Mouse (Mus musculus) myocyte (in vitro differentiated cells): Measurements from ENCODE around the gene Wfikkn2. TPM values are rescaled to one million over a fixed set of nuclear protein-coding genes. Genes with fewer than 3 reads are reported as not detected.

ENCODE experiments used
- H3K27me3 ChIP-seq: one replicate; pipeline ENCODE4 v1.6.1; 2011; ENCODE audit not compliant: control insufficient read depth, insufficient read depth, insufficient read length
- H3K36me3 ChIP-seq: one replicate; pipeline ENCODE4 v1.6.1; 2011; ENCODE audit not compliant: control insufficient read depth, insufficient read depth
- H3K4me2 ChIP-seq: one replicate; pipeline ENCODE4 v1.6.1; 2011; ENCODE audit warnings: low read depth, control low read depth
- H3K4me3 ChIP-seq: one replicate; pipeline ENCODE4 v1.5.1; 2011; ENCODE audit warnings: mild to moderate bottlenecking, control low read depth, moderate library complexity
- H3K79me2 ChIP-seq: one replicate; pipeline ENCODE4 v1.6.1; 2011; ENCODE audit not compliant: control insufficient read depth, insufficient read depth
- H3ac ChIP-seq: one replicate; pipeline ENCODE4 v1.6.1; 2011; ENCODE audit not compliant: control insufficient read depth, insufficient read length
- CEBPB ChIP-seq: IDR thresholded peaks from 2 replicates; pipeline ENCODE4 v1.6.1; 2011; ENCODE audit warnings: mild to moderate bottlenecking, moderate library complexity; ENCODE audit not compliant: poor library complexity, insufficient read depth, severe bottlenecking
- E2F4 ChIP-seq: IDR thresholded peaks from one replicate; pipeline ENCODE4 v1.6.1; 2011; ENCODE audit warnings: mild to moderate bottlenecking, control low read depth, moderate library complexity; ENCODE audit not compliant: insufficient read depth
- MAX ChIP-seq: IDR thresholded peaks from one replicate; pipeline ENCODE4 v1.6.1; 2011; ENCODE audit warnings: low read depth, mild to moderate bottlenecking, control low read depth
- MYOD1 ChIP-seq, 3 experiments: IDR thresholded peaks; one replicate each; pipeline ENCODE4 v1.6.1; 2011; ENCODE audit warnings: control low read depth in 2 of 3, low read depth in 2 of 3, mild to moderate bottlenecking in 2 of 3, moderate library complexity in 1 of 3; ENCODE audit not compliant: insufficient read length in 2 of 3, control insufficient read depth in 1 of 3
- MYOG ChIP-seq, 3 experiments: IDR thresholded peaks; one replicate each; pipeline ENCODE4 v1.6.1; 2011; ENCODE audit warnings: control low read depth in 2 of 3, low read depth in 2 of 3, mild to moderate bottlenecking in 2 of 3; ENCODE audit not compliant: insufficient read length in 2 of 3, control insufficient read depth in 1 of 3, insufficient read depth in 1 of 3
- POLR2A ChIP-seq: IDR thresholded peaks from one replicate; pipeline ENCODE4 v1.6.1; 2011; ENCODE audit warnings: low read depth, mild to moderate bottlenecking, control low read depth, moderate library complexity; ENCODE audit not compliant: insufficient read length
- POLR2AphosphoS2 ChIP-seq: IDR thresholded peaks from one replicate; pipeline ENCODE4 v1.6.1; 2011; ENCODE audit warnings: low read depth, control low read depth; ENCODE audit not compliant: insufficient read length
- REST ChIP-seq: IDR thresholded peaks from one replicate; pipeline ENCODE4 v1.6.1; 2011; ENCODE audit warnings: mild to moderate bottlenecking, control low read depth, moderate library complexity; ENCODE audit not compliant: insufficient read depth, insufficient read length
- SRF ChIP-seq: IDR thresholded peaks from one replicate; pipeline ENCODE4 v1.6.1; 2011; ENCODE audit warnings: low read depth; ENCODE audit not compliant: control insufficient read depth, insufficient read length
- TCF12 ChIP-seq: IDR thresholded peaks from one replicate; pipeline ENCODE4 v1.6.1; 2011; ENCODE audit warnings: mild to moderate bottlenecking, control low read depth; ENCODE audit not compliant: poor library complexity, insufficient read depth, severe bottlenecking
- TCF3 ChIP-seq: IDR thresholded peaks from one replicate; pipeline ENCODE4 v1.6.1; 2011; ENCODE audit warnings: low read depth, control low read depth; ENCODE audit not compliant: insufficient read length
- USF1 ChIP-seq: IDR thresholded peaks from one replicate; pipeline ENCODE4 v1.6.1; 2011; ENCODE audit warnings: low read depth, mild to moderate bottlenecking, control low read depth, moderate library complexity
- polyA plus RNA-seq: library from polyadenylated mRNA; unstranded; fragments of >200 nt; fragmentation: generic; extraction: Trizol; gene quantifications from one replicate; pipeline ENCODE4 v1.2.1, GENCODE M21; 2012; ENCODE audit warnings: missing spikeins

Wfikkn2 gene
- polyA plus RNA-seq: 0.80 TPM

GRCm38 (mm10) chr11:94245955-94246788 lies at the start of gene Wfikkn2:
Wfikkn2 (minus strand) TSS chr11:94246005.
- H3K4me3 ChIP-seq: no peak within 1 kb of the TSS
- H3K4me2 ChIP-seq: peak within 1 kb of the TSS; percentile 34
- no peak within 1 kb of the TSS for H3ac ChIP-seq

GRCm38 (mm10) chr11:94294996-94295845 lies 49.4 kb upstream of the Wfikkn2 start:
- H3ac ChIP-seq: no peak overlapping the region
- TF ChIP-seq E2F4 (no peak), USF1 (no peak), POLR2A (no peak), SRF (no peak), POLR2AphosphoS2 (no peak), MAX (no peak)
- H3K36me3 ChIP-seq: peaks cover 85% of the 10 kb centered on the region
- no peaks in the 10 kb centered on the region for H3K27me3 ChIP-seq
- no peak overlapping the region for H3K4me2 ChIP-seq
- H3K4me3 ChIP-seq: no peak overlapping the region
- peaks cover 5% of the 10 kb centered on the region for H3K79me2 ChIP-seq

More at GRCm38 (mm10) chr11:94245955-94246788, at the start of gene Wfikkn2:
- Histone ChIP-seq H3K79me2 (no peaks in the 10 kb centered on the region), H3K27me3 (no peaks in the 10 kb centered on the region), H3K36me3 (no peaks in the 10 kb centered on the region)
- TF ChIP-seq USF1 (peak; percentile 63), REST (no peak), MYOG (IDR thresholded peaks at IDR 0.05; ENCODE audit: control insufficient read depth in 1 of 3, insufficient read depth in 1 of 3, insufficient read length in 2 of 3, low read depth in 2 of 3) (peak in 1 of 3 experiments; percentile 58), SRF (no peak), TCF12 (no peak), POLR2AphosphoS2 (no peak), MYOD1 (IDR thresholded peaks at IDR 0.05; ENCODE audit: control insufficient read depth in 1 of 3, insufficient read length in 2 of 3, low read depth in 2 of 3) (peak in 1 of 3 experiments; percentile 14), TCF3 (no peak), E2F4 (no peak), CEBPB (no peak), POLR2A (no peak)

- H3K27me3 ChIP-seq: no peaks in the 10 kb centered on the region
- TF ChIP-seq POLR2AphosphoS2 (no peak), MYOD1 (IDR thresholded peaks at IDR 0.05; ENCODE audit: control insufficient read depth in 1 of 3, insufficient read length in 2 of 3, low read depth in 2 of 3) (no peak), E2F4 (no peak)
Observed at GRCm38 (mm10) chr11:94290062-94290740, 44.4 kb upstream of the Wfikkn2 start.

GRCm38 (mm10) chr11:94287105-94287504 lies 41.3 kb upstream of the Wfikkn2 start:
- Histone ChIP-seq H3ac (no peak overlapping the region), H3K79me2 (no peaks in the 10 kb centered on the region), H3K27me3 (no peaks in the 10 kb centered on the region), H3K36me3 (peaks cover 56% of the 10 kb centered on the region), H3K4me3 (no peak overlapping the region), H3K4me2 (no peak overlapping the region)
- TF ChIP-seq POLR2AphosphoS2: peak; percentile 16
- TF ChIP-seq TCF3: no peak

More at GRCm38 (mm10) chr11:94290062-94290740, 44.4 kb upstream of the Wfikkn2 start:
- no peak overlapping the region for H3ac ChIP-seq
- H3K36me3 ChIP-seq: peaks cover 58% of the 10 kb centered on the region
- peaks cover 5% of the 10 kb centered on the region for H3K79me2 ChIP-seq
- H3K4me2 ChIP-seq: no peak overlapping the region
- no peak overlapping the region for H3K4me3 ChIP-seq

- Histone ChIP-seq H3ac (no peak overlapping the region), H3K4me2 (no peak overlapping the region), H3K27me3 (no peaks in the 10 kb centered on the region), H3K36me3 (peaks cover 45% of the 10 kb centered on the region), H3K79me2 (no peaks in the 10 kb centered on the region), H3K4me3 (no peak overlapping the region)
- TF ChIP-seq POLR2AphosphoS2 (peak; percentile 22), E2F4 (no peak), POLR2A (no peak)
Observed at GRCm38 (mm10) chr11:94285886-94286574, 40.2 kb upstream of the Wfikkn2 start.
